Comparison of ENCODE assay signal across 10 mouse cellular contexts in genomic region chr14:34453648-34454047, GRCm38 (mm10). TPM values are rescaled to one million over a fixed set of nuclear protein-coding genes. Genes with fewer than 3 reads are reported as not detected.
DNase-seq lines count a peak whose midpoint lies in the region; ATAC-seq and TF ChIP-seq lines count a peak whose summit lies in the region.
"Had no signal": no experiment of that assay in that cellular context is flagged by ENCODE, and none has a peak within 500 bp of the region (broad histone marks: within the 10 kb centered on the region; RNA-seq: fewer than 3 reads in every experiment).

No protein-coding gene starts in this region.

- no peak for TF ChIP-seq CTCF in left cerebral cortex, adult 2 months (IDR thresholded peaks at IDR 0.05)
- TF ChIP-seq CTCF in embryonic fibroblast, embryonic 13.5 days (IDR thresholded peaks at IDR 0.05; ENCODE audit: borderline replicate concordance, insufficient read depth, low read length) = no peak

- H3K4me3 ChIP-seq in left cerebral cortex, adult 2 months = no peak overlapping the region
- H3K4me3 ChIP-seq in embryonic fibroblast, embryonic 13.5 days (ENCODE audit: insufficient read depth, low read length) = no peak overlapping the region
- no peak overlapping the region for H3K4me3 ChIP-seq in limb, embryonic 12.5 days (replicated peaks)
- no peak overlapping the region for H3K4me3 ChIP-seq in stomach, embryonic 15.5 days (replicated peaks)
- H3K4me3 ChIP-seq: myocyte had no signal

- TF ChIP-seq POLR2A in embryonic fibroblast, embryonic 13.5 days (IDR thresholded peaks at IDR 0.05; ENCODE audit: low read depth, low read length) = no peak

- DNase-seq in left cerebral cortex, adult 2 months (ENCODE audit: extremely low spot score in 1 of 2, low spot score in 2 of 2) = no peak
- no peak for DNase-seq in left cerebral cortex, postnatal 25 days (ENCODE audit: low spot score in 2 of 2)
- DNase-seq in right cerebral cortex, postnatal 36 days (ENCODE audit: low spot score in 2 of 2) = no peak
- DNase-seq in lung, postnatal 36 days = no peak

- peaks cover 5% of the 10 kb centered on the region for H3K4me1 ChIP-seq in embryonic fibroblast, embryonic 13.5 days (ENCODE audit: control insufficient read depth, insufficient read depth, low read length)
- peaks cover 20% of the 10 kb centered on the region for H3K4me1 ChIP-seq in limb, embryonic 12.5 days (replicated peaks)
- H3K4me1 ChIP-seq in stomach, embryonic 15.5 days = peaks cover 11% of the 10 kb centered on the region; the same call in 1 of the 2 replicates

- no peak overlapping the region for H3K9ac ChIP-seq in limb, embryonic 12.5 days (replicated peaks)
- no peak overlapping the region for H3K9ac ChIP-seq in stomach, embryonic 15.5 days

- peak overlapping the region; percentile 1; the same call in 1 of the 2 replicates for H3K4me2 ChIP-seq in limb, embryonic 12.5 days
- no peak overlapping the region for H3K4me2 ChIP-seq in stomach, embryonic 15.5 days
- H3K4me2 ChIP-seq: liver, embryonic 11.5 days had no signal

- H3K9me3 ChIP-seq in limb, embryonic 12.5 days = no peaks in the 10 kb centered on the region
- H3K9me3 ChIP-seq in stomach, embryonic 15.5 days = no peaks in the 10 kb centered on the region

- intact Hi-C loops in left cerebral cortex, adult 2 months (cut with DNase I) = no loop called here
- intact Hi-C loops in left cerebral cortex, postnatal 25 days (cut with DNase I) = no loop called here

- H3K27ac ChIP-seq in left cerebral cortex, adult 2 months = peak overlapping the region; percentile 11; the same call in 1 of the 2 replicates
- H3K27ac ChIP-seq in embryonic fibroblast, embryonic 13.5 days (ENCODE audit: insufficient read depth, low read length) = peak overlapping the region; percentile 44; the same call in 1 of the 2 replicates
- peak overlapping the region; percentile 79 for H3K27ac ChIP-seq in limb, embryonic 12.5 days
- H3K27ac ChIP-seq in stomach, embryonic 15.5 days = peak overlapping the region; percentile 62

- 0 out of 2 replicates have a peak, but pooled peaks have one; percentile 48 for ATAC-seq in limb, embryonic 12.5 days (ENCODE audit: insufficient number of reproducible peaks, insufficient read depth, low FRiP score, low TSS enrichment, low read depth)
- no peak for ATAC-seq in stomach, embryonic 15.5 days (ENCODE audit: insufficient read depth, low FRiP score, low read depth)
- no peak for ATAC-seq in cerebellum, adult (ENCODE audit: insufficient number of reproducible peaks, low FRiP score, low TSS enrichment)

- WGBS in limb, embryonic 12.5 days = 28% methylated on average over 6 of the region's 6 CpGs
- 34% methylated on average over 6 of the region's 6 CpGs for WGBS in stomach, embryonic 15.5 days

- H3K27me3 ChIP-seq in limb, embryonic 12.5 days = no peaks in the 10 kb centered on the region
- no peaks in the 10 kb centered on the region for H3K27me3 ChIP-seq in stomach, embryonic 15.5 days (replicated peaks)

- H3K36me3 ChIP-seq in limb, embryonic 12.5 days = peaks cover 26% of the 10 kb centered on the region
- H3K36me3 ChIP-seq in stomach, embryonic 15.5 days = no peaks in the 10 kb centered on the region

RNA-seq across cellular contexts. Expression of gene Bmpr1a, which starts 49.5 kb away (rescaled TPM):
- total RNA-seq in left cerebral cortex, adult 2 months (2021) = 10 to 100 TPM; 31.0 to 35.9 TPM
- 10 to 100 TPM; 33.5 to 35.0 TPM for total RNA-seq in left cerebral cortex, postnatal 25 days (2021)
- 116 and 146 TPM in 2 replicates for polyA plus RNA-seq in embryonic fibroblast, embryonic 13.5 days (2011; ENCODE audit: insufficient read length, low read depth, missing spikeins)
- 67.4 and 74.3 TPM in 2 replicates for polyA plus RNA-seq in limb, embryonic 12.5 days (2016; fragmentation: Nextera tagmentation; extraction: Ambion mirVana)
- polyA plus RNA-seq in stomach, embryonic 15.5 days (2015; fragmentation: Nextera tagmentation; extraction: Ambion mirVana) = 47.1 and 49.9 TPM in 2 replicates

Comparison
In these comparisons a context has a peak if more than half of its experiments do, and no peak if none do; other contexts are left out.
1. H3K27ac ChIP-seq: peak in every context shown above with its lines; median percentile 79 in limb, embryonic 12.5 days; 62 in stomach, embryonic 15.5 days; 44 in embryonic fibroblast, embryonic 13.5 days; 11 in left cerebral cortex, adult 2 months.